Mouse (Mus musculus) left cerebral cortex, postnatal 14 days (tissue): ENCODE data around the gene Fbxw5. TPM values are rescaled to one million over a fixed set of nuclear protein-coding genes. Genes with fewer than 3 reads are reported as not detected.

Experiments used
- DNase-seq, 2 experiments: peaks; one replicate each; pipeline ENCODE4 v3.0.0; 2021 to 2022; ENCODE audit warnings: low spot score in 2 of 2, mixed read lengths in 1 of 2
- intact Hi-C: fragments of 180-260 bp; cut with DNase I; formaldehyde crosslinking; loops from one replicate; pipeline ENCODE4 v1.15.1; 2025
- total RNA-seq, 2 experiments: library from RNA; stranded (reverse); gene quantifications; 2 replicates each; pipeline ENCODE4 v1.2.3; 2021

Fbxw5 gene
- total RNA-seq, 2 experiments from 2014 or later: 141 to 142 TPM

GRCm38 (mm10) chr2:25472550-25472949 is 28.0 kb upstream of the Fbxw5 start:
- intact Hi-C loops: no loop called here
- DNase-seq: no peak

GRCm38 (mm10) chr2:25477541-25477940 is 23.0 kb upstream of the Fbxw5 start:
- DNase-seq: no peak
- intact Hi-C loops: no loop called here

- intact Hi-C loops: no loop called here
- DNase-seq: peak; percentile 50 to 59
Measured at GRCm38 (mm10) chr2:25477967-25478675, 22.4 kb upstream of the Fbxw5 start.

DNA sequence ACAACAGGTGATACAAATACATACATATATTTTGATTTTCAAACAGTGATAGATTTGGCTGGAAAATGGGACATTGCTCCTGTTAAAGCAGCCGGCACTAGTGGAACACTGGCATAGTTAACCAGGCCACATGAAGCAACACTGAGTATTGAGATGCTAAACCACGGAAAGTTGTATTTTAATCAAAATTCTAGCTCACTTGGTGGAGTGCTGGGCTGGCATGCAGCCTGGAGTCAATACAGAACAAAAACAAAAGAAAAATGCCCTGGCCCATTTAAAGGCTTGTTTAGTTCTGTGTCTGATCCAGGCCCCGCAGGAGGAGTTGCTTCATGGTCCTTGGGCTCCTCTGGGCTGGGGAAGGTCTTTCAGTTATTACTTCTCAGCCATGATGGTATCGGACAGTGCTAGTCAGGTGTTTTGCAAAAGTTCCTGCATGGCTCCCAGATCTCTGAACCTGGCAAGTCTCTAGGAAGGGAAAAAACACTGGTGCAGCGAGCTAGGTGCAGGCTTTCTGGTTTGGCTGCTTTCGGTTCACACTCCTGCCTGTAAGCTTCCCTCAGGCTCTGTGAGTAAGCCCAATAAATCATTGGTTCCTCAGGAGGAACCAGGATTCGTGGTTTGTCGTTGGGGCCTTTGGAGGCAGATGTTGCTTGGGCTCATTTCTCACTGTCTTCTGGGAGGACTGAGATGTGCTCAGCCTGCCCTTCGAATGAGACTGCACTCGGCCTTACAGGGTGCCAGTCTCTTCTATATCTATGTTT is 20.8 kb upstream of the Fbxw5 start:
- intact Hi-C loops: no loop called here
- DNase-seq: no peak

GRCm38 (mm10) chr2:25480541-25480940 is 20.0 kb upstream of the Fbxw5 start:
- intact Hi-C loops: no loop called here
- DNase-seq: no peak

DNA sequence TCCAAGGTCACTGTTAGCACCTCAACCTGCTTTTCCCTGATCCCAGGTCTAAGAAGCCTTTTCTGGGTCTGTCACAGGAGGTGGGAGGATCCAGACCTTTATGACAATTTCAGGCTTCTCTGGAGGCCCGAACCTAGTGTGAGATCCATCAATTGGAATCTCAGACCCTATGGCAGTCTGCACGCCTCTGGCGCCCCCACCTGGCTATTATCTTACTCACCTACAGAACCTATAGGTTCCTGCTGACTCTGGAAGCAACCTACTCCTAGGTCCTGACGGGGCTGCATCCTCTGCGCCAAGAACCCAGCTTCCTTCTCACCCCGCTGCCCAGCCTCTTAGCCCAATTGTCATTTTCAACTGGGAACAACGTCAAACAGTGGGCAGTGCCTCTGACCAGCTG is 17.6 kb upstream of the Fbxw5 start:
- no peak for DNase-seq
- intact Hi-C loops: no loop called here

GRCm38 (mm10) chr2:25484901-25485647 is 15.5 kb upstream of the Fbxw5 start:
- DNase-seq: no peak
- intact Hi-C loops: no loop called here

- intact Hi-C loops: no loop called here
- no peak for DNase-seq
Measured at GRCm38 (mm10) chr2:25487965-25488670, 12.4 kb upstream of the Fbxw5 start.

DNA sequence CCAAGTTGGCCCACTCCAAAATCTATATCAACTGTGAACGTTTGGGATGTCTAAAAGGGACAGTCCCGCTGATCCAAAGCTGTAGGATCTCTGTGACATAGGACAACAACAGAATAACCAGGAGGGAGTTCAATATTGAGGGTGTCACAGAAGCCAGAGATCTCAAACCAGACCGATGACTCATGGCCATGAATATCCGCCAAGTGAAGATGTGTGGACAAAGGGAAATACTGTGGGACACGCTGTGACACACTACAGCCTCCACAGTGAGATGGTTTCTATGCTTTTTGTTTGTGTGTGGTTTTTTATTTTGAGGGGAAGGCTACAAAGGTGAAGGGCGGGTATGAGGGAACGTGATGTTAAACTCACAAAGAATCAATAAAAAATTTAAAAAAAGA is 11.9 kb upstream of the Fbxw5 start:
- intact Hi-C loops: no loop called here
- no peak for DNase-seq

DNA sequence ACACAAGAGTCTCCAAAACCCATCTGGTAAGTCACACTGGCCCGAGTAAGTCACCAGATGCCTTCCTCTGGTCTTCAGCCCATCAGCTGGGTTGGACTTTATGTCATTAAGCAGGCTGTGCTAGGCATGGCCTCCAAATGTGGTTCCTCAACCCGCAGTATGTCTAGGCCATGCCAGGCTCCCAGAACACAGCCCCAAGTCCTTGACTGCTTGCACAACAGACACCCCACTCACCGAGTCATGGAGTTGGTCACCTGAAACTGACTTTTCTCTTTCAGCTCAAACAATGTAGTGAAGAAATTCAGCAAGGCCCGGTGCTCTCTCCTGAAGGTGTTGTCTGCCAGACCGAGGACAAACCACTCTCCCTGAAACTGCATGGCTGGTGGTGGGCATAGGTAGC is 7.6 kb upstream of the Fbxw5 start:
- DNase-seq: no peak
- intact Hi-C loops: no loop called here

GRCm38 (mm10) chr2:25493476-25493961 is 7.0 kb upstream of the Fbxw5 start, which contains the start of gene Lcn12:
Gene Lcn12 (minus strand): TSS chr2:25493911.
- intact Hi-C loops: no loop called here
- no peak for DNase-seq

DNA sequence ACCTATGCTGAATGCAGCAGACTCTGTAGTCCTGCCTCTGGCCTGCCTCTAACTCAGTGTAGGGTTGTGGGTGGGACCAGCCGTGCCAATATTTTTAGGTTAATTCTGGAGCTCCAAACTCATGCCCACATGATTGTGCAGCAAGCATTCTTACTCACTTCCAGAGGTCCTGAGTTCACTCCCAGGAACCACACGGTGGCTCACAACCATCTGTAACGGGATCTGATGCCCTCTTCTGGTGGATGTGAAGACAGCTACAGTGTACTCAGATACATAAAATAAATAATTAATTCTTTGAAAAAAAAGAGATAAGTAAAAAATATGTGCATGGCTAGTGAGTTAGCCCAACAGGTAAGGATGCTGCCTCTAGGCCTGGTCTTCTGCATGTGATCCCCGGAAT is 4.1 kb upstream of the Fbxw5 start:
- intact Hi-C loops: loop anchor here (5.0 kb wide), 2 partner anchors 34 to 69 kb away; partner anchors contain the start of genes Abca2 and Paxx

DNA sequence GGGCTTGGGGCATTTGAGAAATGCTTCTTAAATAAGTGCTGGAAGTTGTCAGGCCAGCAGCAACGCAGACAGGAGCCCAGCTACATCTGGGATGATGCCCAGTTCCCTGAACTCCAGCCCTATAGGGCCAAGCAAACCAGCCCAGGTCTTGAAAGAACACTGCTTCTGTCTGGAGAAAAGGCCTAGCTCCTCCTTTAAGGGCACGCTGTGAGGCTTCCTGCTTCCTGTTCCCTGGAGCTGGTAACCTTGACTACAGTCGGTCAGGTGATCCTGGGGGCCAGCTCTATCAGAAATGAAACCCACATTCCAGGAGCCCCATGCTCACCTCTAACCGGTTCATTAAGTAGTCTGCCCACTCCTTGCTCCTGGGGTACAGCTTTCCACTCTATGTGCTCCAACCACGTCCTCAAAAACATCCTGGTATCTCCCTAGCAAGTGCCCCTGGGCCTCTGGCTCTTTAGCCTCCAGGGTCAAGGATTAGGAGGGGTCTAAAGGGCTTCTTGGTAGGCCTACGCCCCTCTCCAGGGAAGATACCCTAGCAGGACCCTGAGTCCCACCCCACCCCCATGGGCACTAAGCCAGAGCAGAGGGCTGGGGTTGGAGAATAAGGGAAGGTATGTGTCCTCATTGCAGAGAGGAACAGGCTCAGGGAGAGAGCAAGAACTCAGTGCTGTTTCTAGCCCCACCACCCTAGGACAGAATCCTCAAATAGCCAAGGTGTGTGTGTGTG is 2.5 kb upstream of the Fbxw5 start:
- no peak for DNase-seq
- intact Hi-C loops: loop anchor here (5.0 kb wide), 2 partner anchors 36 to 71 kb away; partner anchors contain the start of genes Abca2 and Paxx

More for the DNA sequence above, 4.1 kb upstream of the Fbxw5 start:
- DNase-seq: peak in 1 of 2 experiments; percentile 43

DNA sequence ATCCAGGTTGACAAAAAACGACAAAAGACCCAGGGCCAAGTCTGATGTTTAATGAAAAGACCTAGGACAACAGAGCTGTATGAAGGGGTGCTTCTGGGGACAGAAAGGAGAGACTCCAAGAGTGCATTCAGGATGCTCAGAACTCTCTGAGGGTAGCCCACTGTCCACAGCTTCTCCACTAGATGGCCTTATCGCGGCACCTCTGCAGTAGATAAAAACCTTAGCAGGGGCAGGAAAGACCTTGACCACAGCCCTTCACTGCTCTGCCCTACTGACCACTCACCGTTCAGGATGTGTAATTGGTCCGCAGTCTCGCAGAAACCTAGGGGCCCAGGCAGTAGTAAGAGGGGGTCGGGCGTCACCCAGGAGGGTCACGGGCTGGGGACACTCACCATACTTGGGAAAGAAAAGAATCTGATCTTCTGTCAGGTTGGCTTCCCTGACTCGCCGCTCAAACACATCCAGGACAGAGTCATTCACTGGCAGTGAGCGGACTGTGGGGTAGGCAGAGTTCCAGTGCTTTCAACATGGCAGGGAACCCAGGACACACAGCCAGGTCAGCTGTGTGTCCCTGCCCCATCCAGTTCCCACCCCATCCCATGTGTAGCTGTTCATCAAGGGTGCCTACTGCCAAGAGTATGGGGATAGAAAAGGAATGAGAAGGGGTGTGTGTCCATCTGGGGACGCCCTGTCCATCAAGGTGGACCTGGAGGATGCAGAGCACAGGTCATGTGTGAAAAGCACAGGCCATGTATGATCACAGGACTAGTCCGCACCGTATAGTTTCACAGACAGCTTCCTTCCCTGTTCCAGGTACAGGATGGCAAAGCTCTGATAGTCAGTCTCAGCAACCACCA is 1.7 kb upstream of the Fbxw5 start:
- intact Hi-C loops: loop anchor here (5.0 kb wide), 2 partner anchors 37 to 72 kb away; partner anchors contain the start of genes Abca2 and Paxx
- DNase-seq: no peak

DNA sequence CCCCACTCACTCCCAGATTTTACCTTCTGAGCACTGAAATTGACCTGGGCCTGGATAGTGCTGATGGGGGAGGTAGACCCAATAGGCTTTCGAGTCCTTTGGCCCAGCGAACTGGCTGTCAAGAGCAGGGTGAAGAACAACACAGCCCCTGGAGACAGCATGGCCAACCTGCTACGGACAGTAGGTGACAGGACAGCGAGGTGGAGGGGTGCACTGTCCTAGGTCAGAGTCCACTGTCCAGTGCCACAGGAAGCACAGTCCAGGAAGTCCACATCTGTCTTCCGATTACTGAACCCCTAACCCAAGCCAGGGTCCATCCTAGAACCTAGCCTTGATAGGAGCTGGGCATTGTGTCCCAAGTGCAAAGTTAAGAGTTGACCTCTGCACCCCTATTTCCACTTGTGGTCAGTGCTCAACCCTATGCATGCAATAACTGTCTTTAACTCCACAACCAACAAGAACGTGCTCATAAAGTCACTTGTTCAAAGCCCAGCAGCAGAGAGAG is 427 bp upstream of the Fbxw5 start:
- intact Hi-C loops: no loop called here
- DNase-seq: no peak

- DNase-seq: peak in 1 of 2 experiments; percentile 50
- intact Hi-C loops: no loop called here
Measured at GRCm38 (mm10) chr2:25501593-25502486, 1.3 kb downstream of the Fbxw5 start, which contains the start of gene C8g. Gene C8g (minus strand): TSS chr2:25501719.
